Mouse (Mus musculus) hindbrain, embryonic 15.5 days (tissue): ENCODE results near the gene Fam53b. TPM values are rescaled to one million over a fixed set of nuclear protein-coding genes. Genes with fewer than 3 reads are reported as not detected.
"Not testable (repeated sequence)": the region's sequence is repeated elsewhere in the genome, so short reads cannot be mapped to it uniquely, and the experiment has no call there.

Experiments used
- ATAC-seq: fragments of 200-750 bp; cut with Nextera tagmentation; 2 replicates; pipeline ENCODE4 v1.8.0; 2017; ENCODE audit warnings: low read depth, moderate number of reproducible peaks, moderate TSS enrichment; ENCODE audit not compliant: low FRiP score
- H3K27ac ChIP-seq: fragments of 300-500 bp; sonication (generic); replicated peaks from 2 replicates; pipeline ENCODE4 v1.5.1; 2015; ENCODE audit warnings: mild to moderate bottlenecking, inconsistent platforms
- H3K27me3 ChIP-seq: fragments of 300-500 bp; sonication (generic); 2 replicates; pipeline ENCODE4 v1.6.1; 2015; ENCODE audit warnings: control low read depth, inconsistent platforms
- H3K36me3 ChIP-seq: fragments of 300-500 bp; sonication (generic); 2 replicates; pipeline ENCODE4 v1.6.1; 2015; ENCODE audit warnings: control low read depth, inconsistent platforms
- H3K4me1 ChIP-seq: fragments of 300-500 bp; sonication (generic); replicated peaks from 2 replicates; pipeline ENCODE4 v1.6.1; 2015; ENCODE audit warnings: control low read depth, inconsistent platforms
- H3K4me2 ChIP-seq: fragments of 300-500 bp; sonication (generic); 2 replicates; pipeline ENCODE4 v1.6.1; 2015; ENCODE audit warnings: moderate library complexity, mild to moderate bottlenecking, inconsistent platforms
- H3K4me3 ChIP-seq: fragments of 300-500 bp; sonication (generic); 2 replicates; pipeline ENCODE4 v1.5.1; 2015; ENCODE audit warnings: mild to moderate bottlenecking, inconsistent platforms
- H3K9ac ChIP-seq: fragments of 300-500 bp; sonication (generic); 2 replicates; pipeline ENCODE4 v1.6.1; 2015; ENCODE audit warnings: inconsistent platforms
- H3K9me3 ChIP-seq: fragments of 300-500 bp; sonication (generic); 2 replicates; pipeline ENCODE4 v1.6.1; 2016; ENCODE audit warnings: control low read depth, inconsistent platforms
- WGBS: fragments of 180-500 bp; shearing (Covaris S2); methylation state at CpG from one replicate; pipeline ENCODE4 v1.1.7; 2015; 5-methylcytosine and 5-hydroxymethylcytosine counted together
- polyA plus RNA-seq: library from polyadenylated mRNA; unstranded; fragments of >200 nt; fragmentation: Nextera tagmentation; extraction: Ambion mirVana; gene quantifications from 2 replicates; pipeline ENCODE4 v1.2.1, GENCODE M21; 2015

Gene Fam53b
- polyA plus RNA-seq, 1 experiment from 2014 or later, result 17.9 TPM

GRCm38 (mm10) chr7:132672481-132672959, 141.2 kb downstream of the Fam53b start:
- H3K9me3 ChIP-seq, result no peaks in the 10 kb centered on the region
- H3K27ac ChIP-seq, result no peak overlapping the region
- H3K4me2 ChIP-seq, result no peak overlapping the region
- H3K27me3 ChIP-seq, result no peaks in the 10 kb centered on the region
- no peaks in the 10 kb centered on the region for H3K36me3 ChIP-seq
- peak; percentile 35; the same call in 1 of the 2 replicates for ATAC-seq
- no peak overlapping the region for H3K9ac ChIP-seq
- H3K4me3 ChIP-seq, result no peak overlapping the region
- WGBS, result 81% methylated on average over 7 of the region's 7 CpGs
- H3K4me1 ChIP-seq, result peaks cover 9% of the 10 kb centered on the region; the same call in 1 of the 2 replicates

- Histone ChIP-seq H3K4me2 (no peak overlapping the region), H3K4me1 (peaks cover 9% of the 10 kb centered on the region; the same call in 1 of the 2 replicates), H3K9me3 (no peaks in the 10 kb centered on the region), H3K36me3 (no peaks in the 10 kb centered on the region), H3K27ac (no peak overlapping the region), H3K4me3 (no peak overlapping the region), H3K27me3 (no peaks in the 10 kb centered on the region), H3K9ac (no peak overlapping the region)
- ATAC-seq, result no peak
- 83% methylated on average over 3 of the region's 3 CpGs for WGBS
Observed at GRCm38 (mm10) chr7:132670863-132671165, 142.9 kb downstream of the Fam53b start.

GRCm38 (mm10) chr7:132669999-132670862, 143.5 kb downstream of the Fam53b start:
- WGBS, result 84% methylated on average over 20 of the region's 20 CpGs

GRCm38 (mm10) chr7:132668604-132669003, 145.1 kb downstream of the Fam53b start:
- WGBS, result 60% methylated on average over 2 of the region's 2 CpGs
- no peak for ATAC-seq
- Histone ChIP-seq H3K9me3 (no peaks in the 10 kb centered on the region), H3K4me3 (no peak overlapping the region), H3K4me2 (no peak overlapping the region), H3K9ac (no peak overlapping the region), H3K27ac (no peak overlapping the region), H3K36me3 (no peaks in the 10 kb centered on the region), H3K4me1 (peaks cover 3% of the 10 kb centered on the region; the same call in 1 of the 2 replicates), H3K27me3 (no peaks in the 10 kb centered on the region)

More at GRCm38 (mm10) chr7:132669999-132670862, 143.5 kb downstream of the Fam53b start:
- Histone ChIP-seq H3K9ac (no peak overlapping the region), H3K4me1 (peaks cover 9% of the 10 kb centered on the region; the same call in 1 of the 2 replicates), H3K4me2 (no peak overlapping the region), H3K27ac (no peak overlapping the region), H3K4me3 (no peak overlapping the region), H3K27me3 (no peaks in the 10 kb centered on the region), H3K9me3 (no peaks in the 10 kb centered on the region), H3K36me3 (no peaks in the 10 kb centered on the region)
- ATAC-seq, result no peak

GRCm38 (mm10) chr7:132666516-132666915, 147.2 kb downstream of the Fam53b start:
- Histone ChIP-seq H3K27me3 (no peaks in the 10 kb centered on the region), H3K9me3 (no peaks in the 10 kb centered on the region), H3K4me1 (peaks cover 3% of the 10 kb centered on the region; the same call in 1 of the 2 replicates), H3K4me2 (no peak overlapping the region), H3K36me3 (no peaks in the 10 kb centered on the region), H3K4me3 (no peak overlapping the region), H3K27ac (no peak overlapping the region), H3K9ac (no peak overlapping the region)
- WGBS, result 88% methylated on average over 4 of the region's 4 CpGs
- no peak for ATAC-seq

- Histone ChIP-seq H3K4me3 (no peak overlapping the region), H3K4me2 (no peak overlapping the region), H3K27me3 (no peaks in the 10 kb centered on the region), H3K36me3 (no peaks in the 10 kb centered on the region), H3K4me1 (peaks cover 3% of the 10 kb centered on the region; the same call in 1 of the 2 replicates), H3K9ac (no peak overlapping the region), H3K9me3 (no peaks in the 10 kb centered on the region), H3K27ac (no peak overlapping the region)
- WGBS, result 53% methylated on average over 7 of the region's 8 CpGs
- no peak for ATAC-seq
Observed at GRCm38 (mm10) chr7:132665664-132666382, 147.9 kb downstream of the Fam53b start.

GRCm38 (mm10) chr7:132664815-132665214, 148.9 kb downstream of the Fam53b start:
- Histone ChIP-seq H3K4me1 (peaks cover 8% of the 10 kb centered on the region), H3K9ac (no peak overlapping the region), H3K9me3 (no peaks in the 10 kb centered on the region), H3K36me3 (no peaks in the 10 kb centered on the region), H3K4me3 (no peak overlapping the region), H3K27ac (no peak overlapping the region), H3K27me3 (no peaks in the 10 kb centered on the region), H3K4me2 (no peak overlapping the region)
- ATAC-seq, result no peak
- WGBS, result 80% methylated on average over 6 of the region's 6 CpGs

GRCm38 (mm10) chr7:132662831-132663230, 150.9 kb downstream of the Fam53b start:
- ATAC-seq, H3K4me2 ChIP-seq, H3K27me3 ChIP-seq, H3K9ac ChIP-seq, H3K36me3 ChIP-seq, H3K27ac ChIP-seq, H3K4me3 ChIP-seq, H3K9me3 ChIP-seq, H3K4me1 ChIP-seq: not testable (repeated sequence)
- 85% methylated on average over 6 of the region's 6 CpGs for WGBS

Other genes with a start within 250 kb of the Fam53b start
- 109 and 110 TPM in 2 replicates for gene Oat, start 237.5 kb downstream of the Fam53b start, polyA plus RNA-seq
- gene Nkx1-2, start 214.2 kb downstream of the Fam53b start, polyA plus RNA-seq, result 0.52 and 0.63 TPM in 2 replicates
- 45.8 and 50.6 TPM in 2 replicates for gene Lhpp, start 203.2 kb downstream of the Fam53b start, polyA plus RNA-seq
- 84.6 and 88.5 TPM in 2 replicates for gene Eef1akmt2, start 38.8 kb upstream of the Fam53b start, polyA plus RNA-seq
- gene Abraxas2, start 45.3 kb upstream of the Fam53b start, polyA plus RNA-seq, result 36.2 and 38.4 TPM in 2 replicates
- gene Zranb1, start 117.3 kb upstream of the Fam53b start, polyA plus RNA-seq, result 20.0 and 20.3 TPM in 2 replicates